Mouse (Mus musculus): Measurements from ENCODE around the gene Mageb16.

The Mageb16 gene

DNA sequence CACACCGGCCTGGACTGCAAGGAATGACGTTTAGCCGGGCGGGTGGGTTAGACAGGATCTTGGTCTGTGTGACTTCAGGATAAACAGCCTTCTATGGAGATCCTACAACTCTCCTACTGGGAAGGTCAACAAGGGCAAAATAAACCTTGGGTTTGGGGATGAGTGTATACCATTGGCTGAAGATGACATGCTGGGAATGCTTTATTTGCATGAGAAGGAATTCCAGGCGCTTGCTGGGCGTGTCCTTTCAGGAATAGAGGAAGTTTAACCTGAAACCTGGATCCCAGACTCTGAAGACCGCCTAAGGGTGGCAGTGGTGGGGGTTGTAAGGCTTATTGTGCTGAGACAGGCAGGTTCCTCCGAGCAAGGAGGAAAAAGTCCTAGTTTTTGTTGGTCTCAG, at the start of gene Mageb16:
Gene Mageb16 (minus strand): TSS at position 25 of the 400 bp plus-strand sequence.
- DNase-seq (ENCODE audit: extremely low spot score), result no peak

DNA sequence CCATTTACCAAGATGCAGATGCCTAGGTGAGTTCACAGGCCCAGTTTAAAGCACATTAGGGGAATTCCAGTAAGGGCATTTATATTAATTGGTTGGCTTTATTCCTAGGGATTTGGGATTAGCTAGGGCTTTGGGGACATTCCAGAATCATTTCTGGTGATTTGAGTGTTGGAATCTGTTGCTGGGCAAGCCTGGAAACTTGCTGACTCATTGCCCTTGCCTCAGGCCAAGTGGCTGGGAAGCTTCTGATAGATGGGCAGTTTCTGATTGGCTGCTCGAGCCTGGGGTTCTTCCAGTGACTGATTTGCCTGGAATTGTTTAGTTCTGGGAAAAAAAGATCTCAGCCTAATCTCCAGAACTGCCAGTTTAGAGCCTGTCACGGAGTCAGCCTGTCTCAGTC, 20.1 kb downstream of the Mageb16 start:
- peak; percentile 1 for DNase-seq (ENCODE audit: extremely low spot score)

DNA sequence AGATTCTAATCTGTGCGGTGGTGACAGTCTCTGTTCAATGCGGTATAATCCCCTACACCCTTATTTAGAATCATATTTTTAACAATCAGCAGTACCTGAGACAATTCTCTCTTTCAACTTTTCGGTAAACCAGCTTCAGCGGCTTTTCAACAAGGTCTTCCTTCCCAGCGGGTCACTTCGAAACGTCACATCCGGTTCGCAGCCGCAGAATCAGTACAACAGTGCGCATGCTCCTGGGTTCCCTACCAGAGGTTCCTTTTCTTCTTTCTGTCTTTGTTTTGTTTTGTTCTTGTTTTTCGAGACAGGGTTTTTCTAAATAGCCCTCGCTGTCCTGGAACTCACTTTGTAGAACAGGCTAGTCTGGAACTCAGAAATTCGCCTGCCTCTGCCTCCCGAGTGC, 35.8 kb downstream of the Mageb16 start:
- no peak for DNase-seq (ENCODE audit: extremely low spot score)

DNA sequence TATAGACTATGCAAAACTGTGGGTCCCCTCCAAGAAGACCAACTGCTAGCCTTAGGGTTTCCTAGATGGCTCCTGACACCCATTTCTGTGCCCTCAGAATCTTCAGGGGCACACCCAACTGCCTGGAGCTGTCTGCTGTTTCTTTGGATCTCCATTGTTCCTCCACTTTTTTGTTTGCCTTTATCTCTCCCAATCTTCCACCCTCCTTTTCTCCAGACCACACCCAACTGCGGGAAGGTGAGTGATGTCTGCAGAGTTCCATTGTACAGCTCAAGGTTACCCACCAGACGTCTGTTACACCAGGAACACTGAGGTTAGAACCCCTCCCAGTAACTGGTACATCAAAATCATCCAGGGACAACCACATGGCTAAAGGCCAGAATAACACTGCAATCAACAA, 64.8 kb downstream of the Mageb16 start:
- no peak for DNase-seq (ENCODE audit: extremely low spot score)
